Mouse (Mus musculus) forebrain, embryonic 11.5 days (tissue): ENCODE measurements around the gene Tspan12. TPM values are rescaled to one million over a fixed set of nuclear protein-coding genes. Genes with fewer than 3 reads are reported as not detected.

Experiments used
- ATAC-seq: fragments of 200-750 bp; cut with Nextera tagmentation; replicated peaks from 2 replicates; pipeline ENCODE4 v1.8.0; 2017; ENCODE audit warnings: moderate TSS enrichment; ENCODE audit not compliant: low FRiP score
- DNase-seq: peaks from one replicate; pipeline ENCODE4 v3.0.0-alpha.2; 2017; ENCODE audit warnings: low spot score
- H3K27ac ChIP-seq: fragments of 300-500 bp; sonication (generic); 2 replicates; pipeline ENCODE4 v1.5.1; 2014; ENCODE audit warnings: low read depth, low read length
- H3K27me3 ChIP-seq: fragments of 300-500 bp; sonication (generic); 2 replicates; pipeline ENCODE4 v1.6.1; 2014; ENCODE audit warnings: mild to moderate bottlenecking, low read length, mixed read lengths; ENCODE audit not compliant: control insufficient read depth, insufficient read depth
- H3K36me3 ChIP-seq: fragments of 300-500 bp; sonication (generic); 2 replicates; pipeline ENCODE4 v1.6.1; 2014; ENCODE audit warnings: mild to moderate bottlenecking, low read length, moderate library complexity, mixed read lengths; ENCODE audit not compliant: control insufficient read depth, insufficient read depth
- H3K4me1 ChIP-seq: fragments of 300-500 bp; sonication (generic); replicated peaks from 2 replicates; pipeline ENCODE4 v1.6.1; 2014; ENCODE audit warnings: low read length, mixed read lengths; ENCODE audit not compliant: control insufficient read depth, insufficient read depth
- H3K4me2 ChIP-seq: fragments of 300-500 bp; sonication (generic); 2 replicates; pipeline ENCODE4 v1.6.1; 2014; ENCODE audit warnings: low read depth, mild to moderate bottlenecking, low read length, moderate library complexity, mixed read lengths; ENCODE audit not compliant: severe bottlenecking
- H3K4me3 ChIP-seq: fragments of 300-500 bp; sonication (generic); 2 replicates; pipeline ENCODE4 v1.5.1; 2014; ENCODE audit warnings: low read depth, low read length
- H3K9ac ChIP-seq: fragments of 300-500 bp; sonication (generic); 2 replicates; pipeline ENCODE4 v1.6.1; 2014; ENCODE audit warnings: low read length
- H3K9me3 ChIP-seq: fragments of 300-500 bp; sonication (generic); 2 replicates; pipeline ENCODE4 v1.6.1; 2016; ENCODE audit warnings: low read length, mixed read lengths; ENCODE audit not compliant: control insufficient read depth
- WGBS: fragments of 180-500 bp; shearing (Covaris S2); extraction: QIAGEN DNeasy Blood & Tissue Kit; methylation state at CpG from one replicate; pipeline ENCODE4 v1.1.7; 2014; 5-methylcytosine and 5-hydroxymethylcytosine counted together
- polyA plus RNA-seq: library from polyadenylated mRNA; unstranded; fragments of >200 nt; fragmentation: Nextera tagmentation; extraction: Ambion mirVana; gene quantifications from 2 replicates; pipeline ENCODE4 v1.2.1, GENCODE M21; 2014

Gene Tspan12
- polyA plus RNA-seq, 1 experiment from 2014 or later, result 63.5 TPM

- 91% methylated on average over 10 of the region's 10 CpGs for WGBS
- no peak overlapping the region for H3K4me3 ChIP-seq
- DNase-seq (no peak), ATAC-seq (no peak)
- H3K4me1 ChIP-seq, result no peaks in the 10 kb centered on the region
- no peaks in the 10 kb centered on the region for H3K9me3 ChIP-seq
- no peak overlapping the region for H3K4me2 ChIP-seq
- H3K27me3 ChIP-seq, result no peaks in the 10 kb centered on the region
- H3K36me3 ChIP-seq, result no peaks in the 10 kb centered on the region
- no peak overlapping the region for H3K27ac ChIP-seq
- H3K9ac ChIP-seq, result no peak overlapping the region
These were observed 130.1 kb downstream of the Tspan12 start for GRCm38 (mm10) chr6:21722238-21722637.

Other genes starting within 250 kb of the Tspan12 start
- 44.5 and 46.7 TPM in 2 replicates for gene Ing3, start 97.1 kb upstream of the Tspan12 start, polyA plus RNA-seq
- gene Cped1, start 133.4 kb upstream of the Tspan12 start, polyA plus RNA-seq, result 15.3 and 17.2 TPM in 2 replicates